Comparison of ENCODE assay signal across 8 mouse cellular contexts in genomic region chr9:54586199-54587061, GRCm38 (mm10). TPM values are rescaled to one million over a fixed set of nuclear protein-coding genes. Genes with fewer than 3 reads are reported as not detected.
A peak's percentile ranks its signal among the peaks of the same experiment; 100 is the strongest.
DNase-seq lines count a peak whose midpoint lies in the region; ATAC-seq lines count a peak whose summit lies in the region.

TSS of gene Idh3a (plus strand) at chr9:54586334.

- DNase-seq in NIH3T3 (ENCODE audit: low read depth): peak; percentile 97
- DNase-seq in cerebellum, postnatal 10 days: peak; percentile 99 to 100
- peak; percentile 96 to 97 for DNase-seq in frontal cortex, postnatal 14 days (ENCODE audit: low spot score in 2 of 2)
- peak; percentile 91 to 93 for DNase-seq in layer of hippocampus, postnatal 25 days (ENCODE audit: extremely low spot score in 1 of 2, low spot score in 1 of 2)
- peak; percentile 98 for DNase-seq in lung, postnatal 25 days (ENCODE audit: low spot score)
- DNase-seq in retina, embryonic 14.5 days (ENCODE audit: low spot score): peak; percentile 99
- DNase-seq in thymus, postnatal 4 days: peak; percentile 99

- H3K36me3 ChIP-seq in hindbrain, embryonic 13.5 days: peaks cover 15% of the 10 kb centered on the region

- ATAC-seq in hindbrain, embryonic 13.5 days (ENCODE audit: low FRiP score): peak; percentile 99

- H3K4me1 ChIP-seq in hindbrain, embryonic 13.5 days (replicated peaks): peaks cover 20% of the 10 kb centered on the region

- H3K9ac ChIP-seq in hindbrain, embryonic 13.5 days: peak within 1 kb of the TSS; percentile 95

- H3K27me3 ChIP-seq in hindbrain, embryonic 13.5 days: no peaks in the 10 kb centered on the region

- H3K9me3 ChIP-seq in hindbrain, embryonic 13.5 days: no peaks in the 10 kb centered on the region

- H3K4me2 ChIP-seq in hindbrain, embryonic 13.5 days: peak within 1 kb of the TSS; percentile 84

- H3K27ac ChIP-seq in hindbrain, embryonic 13.5 days: peak within 1 kb of the TSS; percentile 77

- H3K4me3 ChIP-seq in hindbrain, embryonic 13.5 days: peak within 1 kb of the TSS; percentile 97

- under 1% methylated on average over 69 of the region's 73 CpGs for WGBS in hindbrain, embryonic 13.5 days

RNA-seq across cellular contexts. Expression of gene Idh3a, which starts in this region (rescaled TPM):
- polyA plus RNA-seq in hindbrain, embryonic 13.5 days (2015; fragmentation: Nextera tagmentation; extraction: Ambion mirVana): 122 and 126 TPM in 2 replicates
- total RNA-seq in layer of hippocampus, postnatal 25 days (2021): 100 to 1,000 TPM; 176 to 189 TPM

Comparison
In these comparisons a context has a peak if more than half of its experiments do, and no peak if none do; other contexts are left out.
1. Peak in every context shown above with its lines: DNase-seq, ATAC-seq, H3K4me3 ChIP-seq and H3K27ac ChIP-seq.